Mouse (Mus musculus) heart, embryonic 10.5 days (tissue): ENCODE data around the gene Gm1673. TPM values are rescaled to one million over a fixed set of nuclear protein-coding genes. Genes with fewer than 3 reads are reported as not detected.
A peak's percentile ranks its signal among the peaks of the same experiment; 100 is the strongest.
"Not testable (repeated sequence)": the region's sequence is repeated elsewhere in the genome, so short reads cannot be mapped to it uniquely, and the experiment has no call there.

ENCODE experiments used
- DNase-seq: peaks from one replicate; pipeline ENCODE4 v3.0.0-alpha.2; 2017; ENCODE audit warnings: low spot score
- H3K27ac ChIP-seq: fragments of 300-500 bp; sonication (generic); 2 replicates; pipeline ENCODE4 v1.5.1; 2016; ENCODE audit warnings: mild to moderate bottlenecking
- H3K27me3 ChIP-seq: fragments of 300-500 bp; sonication (generic); 2 replicates; pipeline ENCODE4 v1.6.1; 2016; ENCODE audit warnings: mild to moderate bottlenecking; ENCODE audit not compliant: poor library complexity, insufficient read depth, severe bottlenecking
- H3K36me3 ChIP-seq: fragments of 300-500 bp; sonication (generic); 2 replicates; pipeline ENCODE4 v1.6.1; 2016; ENCODE audit warnings: mild to moderate bottlenecking, moderate library complexity
- H3K4me1 ChIP-seq: fragments of 300-500 bp; sonication (generic); 2 replicates; pipeline ENCODE4 v1.6.1; 2016; ENCODE audit warnings: mild to moderate bottlenecking
- H3K4me3 ChIP-seq: fragments of 300-500 bp; sonication (generic); 2 replicates; pipeline ENCODE4 v1.5.1; 2016; ENCODE audit warnings: mild to moderate bottlenecking, moderate library complexity
- H3K9me3 ChIP-seq: fragments of 300-500 bp; sonication (generic); 2 replicates; pipeline ENCODE4 v1.6.1; 2016; ENCODE audit warnings: mild to moderate bottlenecking, moderate library complexity
- WGBS: fragments of 180-500 bp; shearing (Covaris S2); methylation state at CpG from one replicate; pipeline ENCODE4 v1.1.7; 2016; 5-methylcytosine and 5-hydroxymethylcytosine counted together
- polyA plus RNA-seq: library from polyadenylated mRNA; unstranded; fragments of >200 nt; fragmentation: Nextera tagmentation; extraction: Ambion mirVana; gene quantifications from 2 replicates; pipeline ENCODE4 v1.2.1, GENCODE M21; 2016

Gm1673 gene
- polyA plus RNA-seq = 82.7 and 88.8 TPM in 2 replicates

- Histone ChIP-seq H3K27me3 (peaks cover 21% of the 10 kb centered on the region), H3K4me3 (peak within 1 kb of the TSS; percentile 92), H3K4me1 (peaks cover 22% of the 10 kb centered on the region), H3K27ac (peak within 1 kb of the TSS; percentile 90), H3K36me3 (0 out of 2 replicates have a peak, but pooled peaks cover 6% of the 10 kb centered on the region), H3K9me3 (no peaks in the 10 kb centered on the region)
- WGBS = under 1% methylated on average over 88 of the region's 88 CpGs
- peak; percentile 88 for DNase-seq
Observed at GRCm38 (mm10) chr5:33983309-33984121, at the start of gene Gm1673. Gm1673 (plus strand) TSS chr5:33983433.

- Histone ChIP-seq H3K4me3 (peak overlapping the region; percentile 83; the same call in 1 of the 2 replicates), H3K9me3 (no peaks in the 10 kb centered on the region), H3K27ac (no peak overlapping the region), H3K4me1 (peaks cover 20% of the 10 kb centered on the region), H3K27me3 (no peaks in the 10 kb centered on the region), H3K36me3 (peaks cover 47% of the 10 kb centered on the region)
- WGBS = 75% methylated on average over 2 of the region's 2 CpGs
- no peak for DNase-seq
Observed at GRCm38 (mm10) chr5:33934081-33934480, 49.2 kb upstream of the Gm1673 start.

GRCm38 (mm10) chr5:33934877-33935276 lies 48.4 kb upstream of the Gm1673 start:
- DNase-seq = no peak
- WGBS = 79% methylated on average over 7 of the region's 7 CpGs
- Histone ChIP-seq H3K27ac (no peak overlapping the region), H3K4me1 (peaks cover 20% of the 10 kb centered on the region), H3K4me3 (peak overlapping the region; percentile 83), H3K36me3 (peaks cover 47% of the 10 kb centered on the region), H3K27me3 (no peaks in the 10 kb centered on the region), H3K9me3 (peaks cover 2% of the 10 kb centered on the region; the same call in 1 of the 2 replicates)

GRCm38 (mm10) chr5:33935700-33936111 lies 47.5 kb upstream of the Gm1673 start:
- H3K36me3 ChIP-seq = peaks cover 48% of the 10 kb centered on the region
- DNase-seq = no peak

GRCm38 (mm10) chr5:33936120-33936707 lies 47.0 kb upstream of the Gm1673 start, which contains the start of gene Nelfa:
Nelfa (minus strand) TSS chr5:33936413.
- H3K27me3 ChIP-seq = no peaks in the 10 kb centered on the region
- H3K27ac ChIP-seq = peak within 1 kb of the TSS; percentile 95
- DNase-seq = peak; percentile 99
- peaks cover 49% of the 10 kb centered on the region for H3K36me3 ChIP-seq
- H3K4me1 ChIP-seq = peaks cover 20% of the 10 kb centered on the region
- H3K4me3 ChIP-seq = peak within 1 kb of the TSS; percentile 83
- peaks cover 5% of the 10 kb centered on the region for H3K9me3 ChIP-seq
- 1% methylated on average over 61 of the region's 61 CpGs for WGBS

More at GRCm38 (mm10) chr5:33935700-33936111, 47.5 kb upstream of the Gm1673 start:
- under 1% methylated on average over 39 of the region's 39 CpGs for WGBS
- peak overlapping the region; percentile 83 for H3K4me3 ChIP-seq
- H3K27me3 ChIP-seq = no peaks in the 10 kb centered on the region
- peaks cover 5% of the 10 kb centered on the region for H3K9me3 ChIP-seq
- peaks cover 20% of the 10 kb centered on the region for H3K4me1 ChIP-seq
- peak overlapping the region; percentile 95 for H3K27ac ChIP-seq

- WGBS = 96% methylated on average over 2 of the region's 2 CpGs
Observed at GRCm38 (mm10) chr5:33937230-33937629, 46.0 kb upstream of the Gm1673 start.

GRCm38 (mm10) chr5:33938448-33938847 lies 44.8 kb upstream of the Gm1673 start:
- H3K9me3 ChIP-seq = peaks cover 11% of the 10 kb centered on the region
- 77% methylated on average over 3 of the region's 3 CpGs for WGBS
- H3K27me3 ChIP-seq = no peaks in the 10 kb centered on the region
- no peak overlapping the region for H3K4me3 ChIP-seq
- peaks cover 20% of the 10 kb centered on the region for H3K4me1 ChIP-seq
- H3K27ac ChIP-seq = no peak overlapping the region
- H3K36me3 ChIP-seq = peaks cover 38% of the 10 kb centered on the region
- no peak for DNase-seq

More at GRCm38 (mm10) chr5:33937230-33937629, 46.0 kb upstream of the Gm1673 start:
- H3K27me3 ChIP-seq = no peaks in the 10 kb centered on the region
- peaks cover 9% of the 10 kb centered on the region for H3K9me3 ChIP-seq
- peaks cover 20% of the 10 kb centered on the region for H3K4me1 ChIP-seq
- peaks cover 42% of the 10 kb centered on the region for H3K36me3 ChIP-seq
- H3K4me3 ChIP-seq = peak overlapping the region; percentile 83
- no peak overlapping the region; the same call in 1 of the 2 replicates for H3K27ac ChIP-seq
- no peak for DNase-seq

- H3K27me3 ChIP-seq, H3K4me3 ChIP-seq, H3K4me1 ChIP-seq, DNase-seq, H3K27ac ChIP-seq, H3K36me3 ChIP-seq: not testable (repeated sequence)
- WGBS = 82% methylated on average over 16 of the region's 16 CpGs
- peaks cover 13% of the 10 kb centered on the region for H3K9me3 ChIP-seq
Observed at GRCm38 (mm10) chr5:33947035-33947434, 36.2 kb upstream of the Gm1673 start.

- 87% methylated on average over 4 of the region's 4 CpGs for WGBS
Observed at GRCm38 (mm10) chr5:33948314-33948713, 34.9 kb upstream of the Gm1673 start.

GRCm38 (mm10) chr5:33953471-33954185 lies 29.6 kb upstream of the Gm1673 start:
- H3K4me3 ChIP-seq = no peak overlapping the region

More at GRCm38 (mm10) chr5:33948314-33948713, 34.9 kb upstream of the Gm1673 start:
- no peak for DNase-seq
- Histone ChIP-seq H3K36me3 (no peaks in the 10 kb centered on the region), H3K27me3 (no peaks in the 10 kb centered on the region), H3K27ac (no peak overlapping the region), H3K4me3 (no peak overlapping the region), H3K4me1 (no peaks in the 10 kb centered on the region), H3K9me3 (peaks cover 14% of the 10 kb centered on the region)

GRCm38 (mm10) chr5:33954354-33954753 lies 28.9 kb upstream of the Gm1673 start:
- Histone ChIP-seq H3K27ac (no peak overlapping the region), H3K4me3 (no peak overlapping the region), H3K4me1 (no peaks in the 10 kb centered on the region), H3K27me3 (no peaks in the 10 kb centered on the region), H3K9me3 (peaks cover 18% of the 10 kb centered on the region), H3K36me3 (no peaks in the 10 kb centered on the region)
- DNase-seq = peak; percentile 78
- 38% methylated on average over 10 of the region's 10 CpGs for WGBS

More at GRCm38 (mm10) chr5:33953471-33954185, 29.6 kb upstream of the Gm1673 start:
- H3K27ac ChIP-seq = no peak overlapping the region
- no peaks in the 10 kb centered on the region for H3K27me3 ChIP-seq
- no peaks in the 10 kb centered on the region for H3K36me3 ChIP-seq
- H3K4me1 ChIP-seq = no peaks in the 10 kb centered on the region
- DNase-seq = no peak
- 82% methylated on average over 17 of the region's 17 CpGs for WGBS
- H3K9me3 ChIP-seq = peaks cover 17% of the 10 kb centered on the region

- Histone ChIP-seq H3K4me1 (no peaks in the 10 kb centered on the region), H3K9me3 (peaks cover 18% of the 10 kb centered on the region), H3K4me3 (no peak overlapping the region), H3K27ac (no peak overlapping the region), H3K36me3 (no peaks in the 10 kb centered on the region), H3K27me3 (no peaks in the 10 kb centered on the region)
- WGBS = 72% methylated on average over 4 of the region's 4 CpGs
- DNase-seq = no peak
Observed at GRCm38 (mm10) chr5:33955868-33956267, 27.4 kb upstream of the Gm1673 start.
